Mouse (Mus musculus) kidney, adult 9 months (tissue): ENCODE data around the gene Col4a3bp.

Experiments used
- DNase-seq: peaks from one replicate; pipeline ENCODE4 v3.0.0; 2022

The Col4a3bp gene

GRCm38 (mm10) chr13:96542901-96543891, 778 bp downstream of the Col4a3bp start:
- DNase-seq: peak; percentile 64

DNA sequence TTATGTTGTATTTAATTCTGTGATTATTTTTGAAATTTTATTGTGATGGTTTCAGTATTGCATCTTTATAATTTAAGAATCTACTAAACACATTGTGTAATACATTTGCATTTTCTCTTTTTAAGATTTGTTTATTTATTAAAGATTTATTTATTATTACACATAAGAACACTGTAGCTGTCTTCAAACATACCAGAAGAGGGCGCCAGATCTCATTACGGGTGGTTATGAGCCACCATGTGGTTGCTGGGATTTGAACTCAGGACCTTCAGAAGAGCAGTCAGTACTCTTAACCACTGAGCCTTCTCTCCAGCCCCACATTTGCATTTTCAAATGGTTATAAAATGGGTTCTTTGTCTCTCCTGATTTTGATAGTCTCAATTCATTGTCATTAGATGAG, 2.1 kb downstream of the Col4a3bp start:
- DNase-seq: no peak

- no peak for DNase-seq
Observed at GRCm38 (mm10) chr13:96547250-96547649, 4.8 kb downstream of the Col4a3bp start.

GRCm38 (mm10) chr13:96547941-96548340, 5.5 kb downstream of the Col4a3bp start:
- no peak for DNase-seq

DNA sequence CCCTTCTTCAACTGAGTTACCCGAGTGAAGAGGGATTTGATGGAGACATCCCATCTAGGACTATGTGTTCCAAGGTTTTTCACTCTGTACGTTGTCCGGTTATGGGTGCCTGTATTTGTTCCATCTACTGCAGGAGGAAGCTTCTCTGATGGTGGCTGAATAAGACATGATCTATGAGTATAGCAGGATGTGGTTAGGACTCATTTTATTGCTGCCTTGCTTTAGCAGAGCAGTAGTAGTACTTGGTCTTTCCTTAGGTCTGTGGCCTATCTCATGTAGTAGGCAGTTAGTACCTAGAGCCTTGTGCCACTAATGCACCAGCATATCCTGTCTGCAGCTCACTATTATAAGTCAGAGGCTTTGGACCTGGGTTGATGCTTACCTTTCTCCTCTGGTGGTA, 12.7 kb downstream of the Col4a3bp start:
- no peak for DNase-seq

DNA sequence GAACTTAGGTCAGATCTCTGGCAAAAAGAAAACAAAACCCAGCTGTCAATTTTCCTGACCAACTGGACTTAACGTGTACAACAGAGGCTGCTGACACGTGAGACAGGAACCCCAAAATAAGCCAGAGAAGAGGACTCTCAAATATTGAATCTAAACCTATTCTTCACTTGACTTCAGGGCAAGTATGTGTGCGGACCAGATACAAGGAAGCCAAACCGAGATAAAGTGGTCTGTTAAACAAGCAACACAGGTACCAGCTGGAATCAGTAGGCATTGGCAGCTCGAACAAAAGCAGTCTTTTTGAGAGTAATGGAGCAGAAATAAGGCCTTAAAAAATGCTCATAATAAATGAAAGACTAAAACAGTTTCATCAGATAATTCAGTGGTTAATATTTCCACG, 25.6 kb downstream of the Col4a3bp start:
- DNase-seq: no peak

DNA sequence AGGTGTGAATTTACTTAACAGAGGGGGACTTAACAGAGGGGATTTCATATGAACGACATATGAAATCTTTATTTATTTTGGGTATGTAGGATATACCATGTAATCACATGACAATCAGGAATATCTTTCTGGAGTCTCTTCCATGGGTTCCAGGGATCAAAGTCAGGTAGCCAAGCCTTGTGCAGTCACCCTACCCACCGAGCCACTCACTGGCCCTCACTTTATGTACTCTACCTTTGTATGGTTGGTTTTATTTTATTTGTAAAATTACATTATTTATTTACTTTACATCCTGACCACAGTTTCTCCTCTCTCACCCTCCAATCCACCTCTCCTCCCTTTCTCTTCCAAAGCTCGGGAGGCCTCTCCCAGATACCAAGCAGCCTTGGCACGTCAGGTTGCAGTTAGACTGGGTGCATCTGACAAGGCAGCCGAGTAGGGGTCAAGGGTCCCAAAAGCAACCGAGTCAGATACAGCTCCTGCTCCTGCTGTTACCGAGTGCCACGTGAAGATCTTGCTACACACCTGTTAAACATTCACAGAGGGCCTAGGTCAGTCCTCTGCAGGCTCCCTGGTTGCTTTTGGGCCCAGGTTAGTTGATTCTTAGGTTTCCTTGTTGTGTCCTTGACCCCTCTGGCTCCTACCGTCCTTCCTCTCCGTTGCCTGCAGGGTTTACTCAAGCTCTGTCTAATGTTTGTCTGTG, 28.0 kb downstream of the Col4a3bp start:
- DNase-seq: peak; percentile 95

GRCm38 (mm10) chr13:96571016-96571361, 28.6 kb downstream of the Col4a3bp start:
- DNase-seq: no peak

DNA sequence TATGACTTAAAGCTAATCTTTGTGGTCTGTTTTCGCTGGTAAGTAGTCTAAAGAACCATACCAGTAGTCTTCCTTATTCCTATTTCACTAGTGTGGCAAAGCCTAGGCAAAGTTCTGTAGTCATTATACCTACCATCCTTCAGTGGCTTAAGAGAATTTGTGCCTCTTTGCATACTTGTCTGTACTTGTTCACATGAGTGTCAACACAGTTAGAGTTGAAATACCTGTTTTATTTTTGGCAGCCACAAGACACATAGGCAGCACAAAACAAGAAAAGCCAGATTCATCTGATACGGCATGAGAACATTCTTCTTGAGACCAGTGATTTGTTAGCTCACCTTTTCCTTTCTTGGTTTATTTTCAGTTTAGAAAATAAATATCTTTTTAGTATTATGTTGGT, 31.8 kb downstream of the Col4a3bp start:
- peak; percentile 38 for DNase-seq

DNA sequence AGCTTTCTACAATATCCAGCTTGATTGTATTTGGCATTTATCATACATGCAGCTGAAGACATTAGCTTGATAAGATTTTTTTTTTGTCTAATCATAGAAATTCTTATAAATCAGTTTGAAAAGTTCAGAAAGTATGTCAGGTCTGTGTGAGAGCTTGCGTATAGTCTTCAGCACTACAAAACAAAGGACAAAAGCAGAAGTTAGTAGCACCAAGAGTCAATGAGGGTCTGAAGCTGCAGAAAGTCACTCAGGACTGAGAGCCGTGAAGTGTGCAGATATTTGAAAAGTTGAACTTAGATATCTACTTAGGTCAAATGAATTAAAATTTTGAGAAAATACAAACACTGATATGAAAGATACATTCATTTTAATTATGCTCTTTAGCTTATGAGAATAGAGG, 36.7 kb downstream of the Col4a3bp start:
- no peak for DNase-seq

- no peak for DNase-seq
Observed at GRCm38 (mm10) chr13:96579979-96580378, 37.6 kb downstream of the Col4a3bp start.

GRCm38 (mm10) chr13:96584201-96584600, 41.8 kb downstream of the Col4a3bp start:
- no peak for DNase-seq

- DNase-seq: no peak
Observed at GRCm38 (mm10) chr13:96586540-96586939, 44.1 kb downstream of the Col4a3bp start.

GRCm38 (mm10) chr13:96588642-96589041, 46.2 kb downstream of the Col4a3bp start:
- DNase-seq: no peak

DNA sequence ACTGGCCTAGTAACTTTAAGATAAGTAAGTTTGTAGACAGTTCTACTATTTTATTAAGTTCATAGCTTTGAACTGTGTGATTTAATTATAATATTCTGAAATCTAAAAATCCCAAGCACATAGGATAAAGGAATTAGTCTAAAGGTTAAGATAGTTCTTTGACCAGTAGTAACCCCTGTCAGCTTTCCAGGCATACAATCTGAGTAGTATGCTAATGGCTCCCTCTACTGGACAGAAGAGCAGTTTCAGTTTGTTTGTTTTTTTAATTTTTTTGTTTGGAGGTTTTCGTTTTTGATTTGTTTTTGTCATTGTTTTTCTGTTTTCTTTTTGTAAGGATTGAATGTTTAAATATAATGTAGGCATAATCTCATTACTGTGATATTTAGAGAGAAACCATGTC, 51.2 kb downstream of the Col4a3bp start:
- DNase-seq: peak; percentile 65

- no peak for DNase-seq
Observed at GRCm38 (mm10) chr13:96594070-96594469, 51.7 kb downstream of the Col4a3bp start.

DNA sequence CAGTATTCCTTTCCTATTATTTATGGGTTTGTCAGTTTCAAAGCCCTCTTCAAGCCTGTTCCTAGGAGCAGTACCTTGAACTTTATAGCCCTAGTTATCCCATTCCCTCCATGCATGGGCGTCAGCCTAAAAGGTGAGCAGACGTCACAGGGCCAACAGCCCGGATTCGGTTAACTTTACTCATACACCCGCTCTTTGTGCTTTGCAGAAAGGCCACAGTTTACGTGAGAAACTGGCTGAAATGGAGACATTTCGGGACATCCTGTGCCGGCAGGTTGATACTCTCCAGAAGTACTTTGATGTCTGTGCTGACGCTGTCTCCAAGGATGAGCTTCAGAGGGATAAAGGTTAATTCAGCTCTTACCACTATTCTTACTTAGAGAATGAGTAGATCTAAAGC, 56.8 kb downstream of the Col4a3bp start:
- no peak for DNase-seq

DNA sequence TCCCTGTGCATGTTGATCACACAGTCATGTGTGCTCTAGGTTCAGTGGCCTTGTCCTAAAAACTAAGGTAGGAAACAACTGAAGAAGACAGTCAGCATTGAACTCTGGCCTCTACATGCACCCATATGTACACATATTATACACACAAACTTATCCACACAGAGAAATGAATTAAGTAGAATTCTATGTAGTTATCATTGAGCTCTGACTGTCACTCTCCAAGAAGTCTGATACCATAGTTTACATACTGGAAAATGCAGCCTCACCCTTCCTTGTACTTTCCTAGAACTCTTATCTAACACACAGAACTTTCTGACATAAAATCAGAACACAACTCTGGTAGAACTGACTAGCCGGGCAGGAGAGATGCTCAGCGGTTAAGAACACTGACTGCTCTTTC, 61.8 kb downstream of the Col4a3bp start:
- DNase-seq: no peak

DNA sequence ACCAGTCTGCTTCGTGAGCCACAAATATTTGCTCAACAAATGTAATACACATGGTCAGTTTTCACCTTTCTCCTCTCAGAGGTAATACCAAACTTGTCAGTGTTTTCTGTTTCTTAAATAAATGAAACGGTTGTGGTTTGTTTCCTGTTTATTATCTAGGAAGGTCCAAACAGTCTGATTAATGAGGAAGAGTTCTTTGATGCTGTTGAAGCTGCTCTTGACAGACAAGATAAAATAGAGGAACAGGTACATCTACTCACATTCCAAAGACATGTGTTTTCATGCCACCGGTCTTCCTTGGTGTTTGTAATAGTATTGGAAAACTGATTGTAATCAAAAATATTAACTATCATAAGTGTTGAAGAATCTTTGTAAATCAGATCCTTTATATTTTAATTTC, 72.2 kb downstream of the Col4a3bp start:
- no peak for DNase-seq

DNA sequence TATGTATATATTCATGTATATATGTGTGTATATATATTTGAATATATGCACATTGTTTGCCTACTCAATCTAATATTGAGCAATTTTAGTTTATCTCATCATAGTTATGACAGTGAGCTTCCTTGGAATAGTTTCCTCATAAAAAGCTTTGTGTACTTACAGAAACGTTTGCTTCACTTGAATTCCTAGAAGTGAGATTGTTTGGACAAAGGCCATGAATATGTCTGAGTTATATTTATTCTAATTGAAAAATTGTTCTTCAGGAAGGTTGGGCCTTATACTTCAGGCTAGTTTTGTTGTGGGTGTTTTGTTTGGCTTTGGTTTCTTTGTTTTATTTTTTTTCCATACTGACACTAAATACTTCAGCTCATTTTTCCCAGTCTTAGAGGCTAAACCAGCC, 78.5 kb downstream of the Col4a3bp start:
- DNase-seq: no peak

- DNase-seq: no peak
Observed at GRCm38 (mm10) chr13:96630396-96630795, 88.0 kb downstream of the Col4a3bp start.

GRCm38 (mm10) chr13:96644168-96644567, 101.8 kb downstream of the Col4a3bp start:
- DNase-seq: no peak

GRCm38 (mm10) chr13:96645822-96646221, 103.4 kb downstream of the Col4a3bp start:
- DNase-seq: no peak

- DNase-seq: no peak
Observed at GRCm38 (mm10) chr13:96653041-96653440, 110.6 kb downstream of the Col4a3bp start.
